Mouse (Mus musculus) forebrain, embryonic 16.5 days (tissue): Measurements from ENCODE around the gene Scfd2. TPM values are rescaled to one million over a fixed set of nuclear protein-coding genes. Genes with fewer than 3 reads are reported as not detected.

Experiments
- ATAC-seq: fragments of 200-750 bp; cut with Nextera tagmentation; 2 replicates; pipeline ENCODE4 v1.8.0; 2017; ENCODE audit warnings: mild to moderate bottlenecking, moderate library complexity
- H3K27ac ChIP-seq: fragments of 300-500 bp; sonication (generic); 2 replicates; pipeline ENCODE4 v1.5.1; 2014; ENCODE audit warnings: low read length, control low read depth
- H3K27me3 ChIP-seq: fragments of 300-500 bp; sonication (generic); replicated peaks from 2 replicates; pipeline ENCODE4 v1.6.1; 2014; ENCODE audit warnings: low read length; ENCODE audit not compliant: control insufficient read depth, insufficient read depth
- H3K36me3 ChIP-seq: fragments of 300-500 bp; sonication (generic); 2 replicates; pipeline ENCODE4 v1.6.1; 2014; ENCODE audit not compliant: control insufficient read depth, insufficient read depth
- H3K4me1 ChIP-seq: fragments of 300-500 bp; sonication (generic); replicated peaks from 2 replicates; pipeline ENCODE4 v1.6.1; 2014; ENCODE audit warnings: low read length; ENCODE audit not compliant: control insufficient read depth, insufficient read depth
- H3K4me2 ChIP-seq: fragments of 300-500 bp; sonication (generic); 2 replicates; pipeline ENCODE4 v1.6.1; 2014; ENCODE audit warnings: mild to moderate bottlenecking, low read length, control low read depth
- H3K4me3 ChIP-seq: fragments of 300-500 bp; sonication (generic); replicated peaks from 2 replicates; pipeline ENCODE4 v1.5.1; 2014; ENCODE audit warnings: mild to moderate bottlenecking, low read length, control low read depth
- H3K9ac ChIP-seq: fragments of 300-500 bp; sonication (generic); replicated peaks from 2 replicates; pipeline ENCODE4 v1.6.1; 2014; ENCODE audit warnings: low read depth, low read length, control low read depth
- H3K9me3 ChIP-seq: fragments of 300-500 bp; sonication (generic); 2 replicates; pipeline ENCODE4 v1.6.1; 2016; ENCODE audit warnings: low read length; ENCODE audit not compliant: control insufficient read depth
- WGBS: fragments of 180-500 bp; shearing (Covaris S2); extraction: QIAGEN DNeasy Blood & Tissue Kit; methylation state at CpG from one replicate; pipeline ENCODE4 v1.1.7; 2014; 5-methylcytosine and 5-hydroxymethylcytosine counted together
- polyA plus RNA-seq: library from polyadenylated mRNA; unstranded; fragments of >200 nt; fragmentation: Nextera tagmentation; extraction: Ambion mirVana; gene quantifications from 2 replicates; pipeline ENCODE4 v1.2.1, GENCODE M21; 2015

Gene Scfd2
- polyA plus RNA-seq, 1 experiment from 2014 or later, result 28.4 TPM

GRCm38 (mm10) chr5:74266476-74266819 is 265.1 kb downstream of the Scfd2 start:
- no peak overlapping the region for H3K4me2 ChIP-seq
- H3K27ac ChIP-seq, result no peak overlapping the region
- H3K4me3 ChIP-seq, result no peak overlapping the region
- no peaks in the 10 kb centered on the region for H3K9me3 ChIP-seq
- ATAC-seq, result no peak
- H3K4me1 ChIP-seq, result no peaks in the 10 kb centered on the region
- H3K36me3 ChIP-seq, result no peaks in the 10 kb centered on the region
- WGBS, result 54% methylated on average over 5 of the region's 5 CpGs
- no peak overlapping the region for H3K9ac ChIP-seq
- no peaks in the 10 kb centered on the region for H3K27me3 ChIP-seq

DNA sequence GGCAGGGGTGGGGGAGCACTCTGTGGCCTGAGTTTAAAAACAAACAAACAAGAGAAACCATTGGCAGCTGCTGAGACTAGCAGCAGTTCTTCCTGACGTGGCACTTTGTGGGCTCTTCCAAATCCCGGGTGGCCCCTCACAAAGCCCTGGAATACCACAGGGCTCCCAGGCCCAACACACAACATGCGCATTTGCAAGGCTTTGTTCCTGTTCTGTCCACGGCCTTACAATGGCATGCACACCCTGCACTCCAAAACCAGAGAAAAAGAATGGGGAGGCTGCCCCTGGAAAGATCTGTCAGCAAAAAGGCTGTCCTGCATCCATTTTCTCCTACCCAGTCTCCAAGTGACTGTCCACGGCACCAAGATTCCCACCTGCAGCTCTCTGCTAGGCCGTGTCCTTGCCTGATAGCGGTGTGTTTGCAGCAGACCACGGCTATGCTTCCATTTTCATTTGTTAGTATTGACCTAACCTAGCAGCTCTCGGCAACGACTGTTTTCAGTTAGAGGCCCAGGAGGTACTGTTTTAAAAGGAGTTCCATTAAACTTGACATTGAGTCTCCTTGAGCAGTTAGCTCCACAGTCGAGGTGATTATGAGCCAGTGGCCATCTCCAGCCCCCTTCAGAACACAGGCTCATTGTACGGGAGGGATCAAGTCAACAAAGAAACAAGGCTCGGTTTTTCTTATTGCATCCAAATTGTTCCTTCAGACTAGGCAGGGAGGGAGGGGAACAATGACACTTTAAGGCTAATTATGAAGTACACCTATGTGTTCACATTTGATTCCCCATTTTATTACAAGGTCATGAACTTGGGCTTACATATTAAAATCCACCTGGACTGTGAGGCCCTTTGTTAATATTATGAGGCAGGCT is 265.7 kb downstream of the Scfd2 start:
- 36% methylated on average over 13 of the region's 13 CpGs for WGBS
- H3K9me3 ChIP-seq, result no peaks in the 10 kb centered on the region
- H3K4me2 ChIP-seq, result no peak overlapping the region
- H3K36me3 ChIP-seq, result no peaks in the 10 kb centered on the region
- no peaks in the 10 kb centered on the region for H3K27me3 ChIP-seq
- ATAC-seq, result no peak
- no peak overlapping the region for H3K4me3 ChIP-seq
- H3K4me1 ChIP-seq, result no peaks in the 10 kb centered on the region
- H3K9ac ChIP-seq, result no peak overlapping the region
- H3K27ac ChIP-seq, result no peak overlapping the region

GRCm38 (mm10) chr5:74265151-74265550 is 266.4 kb downstream of the Scfd2 start:
- no peak overlapping the region for H3K4me3 ChIP-seq
- H3K27ac ChIP-seq, result no peak overlapping the region
- H3K4me2 ChIP-seq, result no peak overlapping the region
- no peak for ATAC-seq
- 71% methylated on average over 6 of the region's 6 CpGs for WGBS
- H3K27me3 ChIP-seq, result no peaks in the 10 kb centered on the region
- no peaks in the 10 kb centered on the region for H3K36me3 ChIP-seq
- H3K9me3 ChIP-seq, result no peaks in the 10 kb centered on the region
- H3K4me1 ChIP-seq, result peaks cover 5% of the 10 kb centered on the region; the same call in 1 of the 2 replicates
- no peak overlapping the region for H3K9ac ChIP-seq

DNA sequence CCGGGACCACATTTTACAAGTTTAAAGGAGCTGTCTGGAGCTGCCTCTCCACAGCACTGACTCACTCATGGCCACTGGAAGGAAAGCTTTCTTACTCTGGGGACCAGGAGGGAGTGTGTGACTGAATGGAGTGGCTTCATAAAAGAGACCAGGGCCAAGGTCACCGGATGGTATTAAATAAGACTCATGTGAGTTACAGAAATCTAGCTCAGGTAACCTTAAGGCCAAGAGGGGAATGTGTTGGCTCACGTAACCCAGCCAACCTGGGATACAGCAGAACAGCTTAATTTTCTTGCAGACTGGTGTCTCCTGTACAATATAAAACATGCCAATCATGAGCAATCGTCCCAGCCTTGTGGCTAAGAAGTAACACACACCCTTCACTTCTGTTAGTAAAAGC is 267.0 kb downstream of the Scfd2 start:
- no peak for ATAC-seq
- WGBS, result 82% methylated on average over 4 of the region's 4 CpGs
- H3K9ac ChIP-seq, result no peak overlapping the region

DNA sequence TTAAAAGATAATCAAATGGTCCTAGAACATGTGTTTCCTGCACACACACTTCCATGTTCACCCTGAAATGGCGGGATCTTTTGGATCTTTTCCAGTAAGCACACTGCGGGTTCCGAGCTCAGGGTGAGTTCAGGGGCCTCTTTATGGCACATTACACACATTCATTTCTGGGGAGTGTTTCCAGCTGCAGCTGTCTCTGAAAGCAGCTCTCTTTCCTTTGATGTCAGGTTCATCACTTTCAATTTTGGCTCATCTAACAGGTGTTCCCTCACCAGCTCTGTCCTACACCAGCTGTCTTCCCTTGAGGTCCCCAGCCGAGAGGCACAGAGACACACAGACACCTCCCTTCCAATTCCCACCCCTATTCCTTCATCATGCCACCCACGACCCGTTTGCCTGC is 270.5 kb downstream of the Scfd2 start:
- 30% methylated on average over 6 of the region's 6 CpGs for WGBS
- no peak for ATAC-seq

More for the DNA sequence above, 267.0 kb downstream of the Scfd2 start:
- Histone ChIP-seq H3K9me3 (no peaks in the 10 kb centered on the region), H3K4me2 (no peak overlapping the region), H3K27ac (no peak overlapping the region), H3K4me1 (peaks cover 5% of the 10 kb centered on the region; the same call in 1 of the 2 replicates), H3K4me3 (no peak overlapping the region), H3K27me3 (no peaks in the 10 kb centered on the region), H3K36me3 (no peaks in the 10 kb centered on the region)

GRCm38 (mm10) chr5:74260378-74260809 is 271.2 kb downstream of the Scfd2 start:
- peak; percentile 40; the same call in 1 of the 2 replicates for ATAC-seq
- no peak overlapping the region for H3K4me2 ChIP-seq
- no peak overlapping the region for H3K4me3 ChIP-seq
- 48% methylated on average over 9 of the region's 9 CpGs for WGBS
- peaks cover 5% of the 10 kb centered on the region; the same call in 1 of the 2 replicates for H3K4me1 ChIP-seq
- H3K9me3 ChIP-seq, result no peaks in the 10 kb centered on the region
- H3K9ac ChIP-seq, result no peak overlapping the region
- no peaks in the 10 kb centered on the region for H3K36me3 ChIP-seq
- no peaks in the 10 kb centered on the region for H3K27me3 ChIP-seq
- H3K27ac ChIP-seq, result no peak overlapping the region

More for the DNA sequence above, 270.5 kb downstream of the Scfd2 start:
- Histone ChIP-seq H3K4me1 (peaks cover 5% of the 10 kb centered on the region; the same call in 1 of the 2 replicates), H3K4me3 (no peak overlapping the region), H3K27me3 (no peaks in the 10 kb centered on the region), H3K27ac (no peak overlapping the region), H3K4me2 (no peak overlapping the region), H3K9ac (no peak overlapping the region), H3K9me3 (no peaks in the 10 kb centered on the region), H3K36me3 (no peaks in the 10 kb centered on the region)

- Histone ChIP-seq H3K9me3 (no peaks in the 10 kb centered on the region), H3K4me1 (peaks cover 12% of the 10 kb centered on the region), H3K27ac (no peak overlapping the region), H3K36me3 (no peaks in the 10 kb centered on the region), H3K4me2 (no peak overlapping the region), H3K27me3 (no peaks in the 10 kb centered on the region), H3K4me3 (no peak overlapping the region), H3K9ac (no peak overlapping the region)
- 79% methylated on average over 4 of the region's 4 CpGs for WGBS
- no peak for ATAC-seq
These were observed 274.9 kb downstream of the Scfd2 start for GRCm38 (mm10) chr5:74256705-74257104.

DNA sequence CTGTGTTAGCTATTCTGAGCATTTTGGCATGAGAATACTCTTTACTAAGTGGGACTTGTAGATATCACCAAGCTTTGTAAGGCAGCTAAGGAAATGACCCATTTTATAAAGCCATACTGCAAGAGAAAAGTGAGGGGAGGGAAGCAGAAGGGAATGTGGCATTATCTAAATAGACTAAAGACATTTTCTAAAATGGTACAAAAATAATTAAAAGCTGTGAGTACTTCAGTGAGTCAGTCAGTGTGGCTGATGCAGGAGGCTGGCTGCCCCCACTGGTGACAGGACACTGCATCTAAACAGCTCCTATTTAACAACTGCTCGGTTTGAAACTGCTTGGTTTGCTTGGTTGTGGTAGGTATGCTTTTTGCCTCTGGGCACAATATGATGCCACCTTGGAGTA is 276.6 kb downstream of the Scfd2 start:
- no peak for ATAC-seq
- 80% methylated on average over 1 of the region's 1 CpGs for WGBS
- peaks cover 7% of the 10 kb centered on the region for H3K4me1 ChIP-seq
- H3K36me3 ChIP-seq, result no peaks in the 10 kb centered on the region
- H3K27ac ChIP-seq, result no peak overlapping the region
- H3K9me3 ChIP-seq, result no peaks in the 10 kb centered on the region
- H3K4me2 ChIP-seq, result no peak overlapping the region
- no peak overlapping the region for H3K4me3 ChIP-seq
- H3K9ac ChIP-seq, result no peak overlapping the region
- no peaks in the 10 kb centered on the region for H3K27me3 ChIP-seq

DNA sequence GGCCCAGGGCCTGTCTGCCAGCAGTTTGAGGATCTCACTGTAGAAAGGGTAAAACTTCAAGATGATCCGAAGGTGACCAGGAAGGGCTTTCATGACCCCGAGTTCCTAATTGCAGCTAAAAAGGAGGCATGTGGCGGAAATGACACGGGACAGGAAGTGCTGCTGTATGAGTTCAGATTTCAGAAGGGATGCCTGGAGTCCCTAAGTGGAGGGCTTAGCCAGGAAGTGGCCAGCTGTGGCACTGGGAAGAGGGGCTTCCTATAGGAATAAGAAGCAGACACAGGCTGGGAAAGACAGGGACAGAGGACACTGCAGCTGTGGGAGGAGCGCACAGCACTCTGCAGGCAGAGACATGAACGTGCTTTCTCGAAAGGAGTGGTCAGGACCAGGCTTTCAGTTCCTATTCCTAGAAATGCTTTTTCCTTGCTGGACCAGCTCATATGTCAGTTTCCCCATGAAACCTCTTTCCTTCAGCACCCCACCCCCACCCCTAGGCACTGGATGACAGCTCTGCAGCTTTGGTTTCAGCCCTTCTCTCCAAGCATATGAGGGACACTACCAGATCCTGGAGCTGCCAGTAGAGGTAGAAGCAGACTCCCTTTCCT is 277.7 kb downstream of the Scfd2 start:
- no peaks in the 10 kb centered on the region for H3K27me3 ChIP-seq
- H3K9me3 ChIP-seq, result no peaks in the 10 kb centered on the region
- H3K4me3 ChIP-seq, result no peak overlapping the region
- H3K9ac ChIP-seq, result no peak overlapping the region
- no peak for ATAC-seq
- no peaks in the 10 kb centered on the region for H3K36me3 ChIP-seq
- no peak overlapping the region for H3K4me2 ChIP-seq
- 83% methylated on average over 7 of the region's 7 CpGs for WGBS
- H3K4me1 ChIP-seq, result peaks cover 7% of the 10 kb centered on the region
- H3K27ac ChIP-seq, result no peak overlapping the region
